Mouse (Mus musculus): Measurements from ENCODE around the gene Tex35. TPM values are rescaled to one million over a fixed set of nuclear protein-coding genes. Genes with fewer than 3 reads are reported as not detected.

Gene Tex35
- polyA plus RNA-seq, 1 experiment from 2014 or later = not detected

DNA sequence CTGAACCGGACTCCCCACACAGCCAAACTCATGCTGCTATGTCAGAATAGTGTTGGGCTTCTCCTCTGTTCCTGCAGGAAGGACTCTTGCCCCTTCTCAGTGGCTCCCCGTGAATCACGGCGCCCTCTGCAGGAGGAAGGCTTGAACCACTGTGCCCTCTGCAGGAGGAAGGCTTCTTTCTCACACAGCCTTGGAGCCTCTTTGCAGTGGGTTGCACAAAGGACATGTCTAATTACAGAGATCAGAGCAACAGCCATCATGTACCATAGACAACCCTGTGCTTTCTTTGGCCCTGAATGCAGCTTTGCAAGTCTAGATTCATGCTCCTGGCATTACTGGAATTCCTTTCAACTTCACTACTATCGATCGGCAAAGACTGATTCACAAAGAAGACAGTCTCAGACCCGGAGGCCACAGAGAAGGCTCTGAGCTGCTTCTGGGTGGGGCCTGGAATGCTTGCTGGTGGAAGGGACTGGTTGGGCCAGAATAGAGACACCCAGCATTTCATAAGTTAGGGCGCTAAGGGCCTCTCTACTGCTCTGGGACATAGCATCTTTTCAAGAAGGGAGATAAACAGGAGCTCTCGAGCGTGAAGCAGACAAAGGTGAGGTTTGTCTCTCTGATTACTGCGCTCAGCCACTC is 29.0 kb downstream of the Tex35 start:
- 56% methylated on average over 11 of the region's 11 CpGs for WGBS
- no peaks in the 10 kb centered on the region for H3K4me1 ChIP-seq (replicated peaks; ENCODE audit: insufficient read depth, low read length)
- H3K4me2 ChIP-seq (ENCODE audit: low read length) = no peak overlapping the region
- H3K27me3 ChIP-seq (ENCODE audit: insufficient read depth, low read length) = no peaks in the 10 kb centered on the region
- TF ChIP-seq CTCF (IDR thresholded peaks at IDR 0.05; ENCODE audit: low read depth) = peak; percentile 84
- ATAC-seq (replicated peaks; ENCODE audit: low FRiP score, low read depth) (no peak), DNase-seq (ENCODE audit: low spot score) (peak; percentile 76)
- H3K9ac ChIP-seq (ENCODE audit: low read depth, low read length) = no peak overlapping the region
- H3K36me3 ChIP-seq (ENCODE audit: insufficient read depth, low read length) = no peaks in the 10 kb centered on the region
- H3K9me3 ChIP-seq (replicated peaks; ENCODE audit: low read length) = no peaks in the 10 kb centered on the region
- H3K4me3 ChIP-seq (replicated peaks; ENCODE audit: low read depth, low read length) = no peak overlapping the region
- no peak overlapping the region for H3K27ac ChIP-seq

DNA sequence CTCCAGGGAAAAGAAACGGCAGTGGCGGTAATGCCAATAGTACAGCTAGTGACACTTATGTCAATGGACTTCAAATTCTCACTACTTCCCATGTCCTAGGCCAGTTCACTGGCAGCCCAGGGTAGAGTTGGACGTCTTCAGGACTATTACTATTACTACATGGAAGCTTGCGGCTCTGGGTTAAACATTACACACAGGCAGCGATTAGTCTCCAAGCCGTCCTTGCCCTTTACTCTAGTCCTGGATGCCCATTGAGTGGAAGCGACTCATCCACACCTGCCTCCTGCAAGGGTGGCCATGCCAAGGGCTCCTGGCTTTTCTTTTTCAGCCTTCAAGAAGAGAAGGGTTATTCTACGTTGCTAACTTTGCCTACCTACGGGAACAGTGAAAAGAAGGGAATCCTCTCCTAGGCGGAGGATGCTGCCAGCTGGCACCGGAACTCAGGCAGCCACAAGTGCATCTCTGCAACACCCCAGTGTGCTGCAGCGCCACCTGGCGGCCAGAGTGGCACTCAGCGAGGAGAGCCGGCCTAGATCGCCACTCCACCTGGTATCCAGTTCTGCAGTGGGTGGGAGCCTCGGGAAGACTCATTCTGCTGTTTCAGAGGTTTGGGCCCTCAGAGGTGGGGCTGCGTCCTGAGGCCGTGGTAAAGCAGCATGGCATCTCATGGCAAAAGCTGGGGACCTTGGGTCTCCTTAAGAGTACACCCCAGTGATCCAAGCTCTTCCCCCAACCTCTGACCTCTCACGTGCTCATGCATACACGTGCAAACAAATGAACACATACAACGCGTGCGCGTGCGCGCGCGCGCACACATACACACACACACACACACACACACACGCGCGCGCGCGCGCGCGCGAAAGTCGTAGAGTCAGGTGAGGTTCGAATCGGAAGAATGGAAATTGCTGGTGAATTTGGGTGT is 31.4 kb downstream of the Tex35 start:
- H3K9me3 ChIP-seq (replicated peaks; ENCODE audit: low read length) = no peaks in the 10 kb centered on the region
- no peaks in the 10 kb centered on the region for H3K27me3 ChIP-seq (ENCODE audit: insufficient read depth, low read length)
- no peaks in the 10 kb centered on the region for H3K36me3 ChIP-seq (ENCODE audit: insufficient read depth, low read length)
- DNase-seq (ENCODE audit: low spot score) = peak; percentile 87
- no peak overlapping the region for H3K4me3 ChIP-seq (replicated peaks; ENCODE audit: low read depth, low read length)
- H3K4me1 ChIP-seq (replicated peaks; ENCODE audit: insufficient read depth, low read length) = no peaks in the 10 kb centered on the region
- H3K4me2 ChIP-seq (ENCODE audit: low read length) = no peak overlapping the region
- peak; percentile 98 for TF ChIP-seq CTCF (IDR thresholded peaks at IDR 0.05; ENCODE audit: low read depth)
- peak; percentile 50; the same call in 1 of the 2 replicates for ATAC-seq (replicated peaks; ENCODE audit: low FRiP score, low read depth)
- no peak overlapping the region for H3K27ac ChIP-seq
- no peak overlapping the region for H3K9ac ChIP-seq (ENCODE audit: low read depth, low read length)
- 57% methylated on average over 43 of the region's 43 CpGs for WGBS

DNA sequence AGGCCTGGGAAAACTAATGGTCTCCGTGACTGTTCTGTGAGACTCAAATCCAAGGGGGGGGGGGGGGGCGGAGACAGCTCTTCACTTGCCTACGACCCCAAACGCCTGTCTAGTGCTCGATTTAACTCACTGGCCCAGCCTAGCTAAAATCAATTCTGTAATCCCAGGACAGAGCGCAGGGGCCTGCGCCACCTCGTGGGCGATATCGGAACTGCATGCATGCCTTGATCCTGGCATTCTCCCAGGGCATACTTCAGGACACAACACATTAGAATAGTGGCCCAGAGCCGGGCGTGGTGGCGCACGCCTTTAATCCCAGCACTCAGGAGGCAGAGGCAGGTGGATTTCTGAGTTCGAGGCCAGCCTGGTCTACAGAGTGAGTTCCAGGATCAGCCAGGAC is 32.2 kb downstream of the Tex35 start:
- no peak overlapping the region for H3K4me3 ChIP-seq (replicated peaks; ENCODE audit: low read depth, low read length)
- 6% methylated on average over 15 of the region's 15 CpGs for WGBS
- no peaks in the 10 kb centered on the region for H3K36me3 ChIP-seq (ENCODE audit: insufficient read depth, low read length)
- no peak overlapping the region for H3K9ac ChIP-seq (ENCODE audit: low read depth, low read length)
- H3K9me3 ChIP-seq (replicated peaks; ENCODE audit: low read length) = no peaks in the 10 kb centered on the region
- H3K4me2 ChIP-seq (ENCODE audit: low read length) = no peak overlapping the region
- DNase-seq (ENCODE audit: low spot score) (peak; percentile 88), ATAC-seq (replicated peaks; ENCODE audit: low FRiP score, low read depth) (peak; percentile 47)
- H3K27me3 ChIP-seq (ENCODE audit: insufficient read depth, low read length) = no peaks in the 10 kb centered on the region
- no peak overlapping the region for H3K27ac ChIP-seq
- H3K4me1 ChIP-seq (replicated peaks; ENCODE audit: insufficient read depth, low read length) = no peaks in the 10 kb centered on the region
- TF ChIP-seq CTCF (IDR thresholded peaks at IDR 0.05; ENCODE audit: low read depth) = peak; percentile 93

DNA sequence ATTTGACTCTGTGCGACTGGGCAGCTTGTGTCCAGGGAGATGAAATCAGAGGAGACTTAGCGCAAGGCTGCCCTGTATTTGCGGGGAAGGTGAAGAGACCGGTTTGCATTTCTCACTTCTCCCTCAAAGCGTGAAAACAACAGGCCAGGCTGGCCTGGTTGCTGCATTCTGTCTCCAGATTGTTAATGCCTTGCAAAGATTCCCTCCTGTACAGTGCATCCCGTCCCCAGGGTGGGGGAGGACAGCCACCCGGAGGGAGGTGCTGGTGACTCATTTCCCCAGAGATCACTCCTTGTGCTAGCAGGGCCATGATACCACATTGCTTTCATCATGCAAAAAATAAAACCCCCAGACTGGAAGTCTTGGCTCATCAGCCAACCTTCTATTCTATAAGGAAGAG is 33.5 kb downstream of the Tex35 start:
- DNase-seq (ENCODE audit: low spot score) (no peak), ATAC-seq (replicated peaks; ENCODE audit: low FRiP score, low read depth) (no peak)
- Histone ChIP-seq H3K9me3 (replicated peaks; ENCODE audit: low read length) (no peaks in the 10 kb centered on the region), H3K4me1 (replicated peaks; ENCODE audit: insufficient read depth, low read length) (no peaks in the 10 kb centered on the region), H3K4me3 (replicated peaks; ENCODE audit: low read depth, low read length) (no peak overlapping the region), H3K27ac (no peak overlapping the region), H3K27me3 (ENCODE audit: insufficient read depth, low read length) (no peaks in the 10 kb centered on the region), H3K9ac (ENCODE audit: low read depth, low read length) (no peak overlapping the region), H3K36me3 (ENCODE audit: insufficient read depth, low read length) (no peaks in the 10 kb centered on the region), H3K4me2 (ENCODE audit: low read length) (no peak overlapping the region)
- 42% methylated on average over 7 of the region's 7 CpGs for WGBS
- no peak for TF ChIP-seq CTCF (IDR thresholded peaks at IDR 0.05; ENCODE audit: low read depth)

DNA sequence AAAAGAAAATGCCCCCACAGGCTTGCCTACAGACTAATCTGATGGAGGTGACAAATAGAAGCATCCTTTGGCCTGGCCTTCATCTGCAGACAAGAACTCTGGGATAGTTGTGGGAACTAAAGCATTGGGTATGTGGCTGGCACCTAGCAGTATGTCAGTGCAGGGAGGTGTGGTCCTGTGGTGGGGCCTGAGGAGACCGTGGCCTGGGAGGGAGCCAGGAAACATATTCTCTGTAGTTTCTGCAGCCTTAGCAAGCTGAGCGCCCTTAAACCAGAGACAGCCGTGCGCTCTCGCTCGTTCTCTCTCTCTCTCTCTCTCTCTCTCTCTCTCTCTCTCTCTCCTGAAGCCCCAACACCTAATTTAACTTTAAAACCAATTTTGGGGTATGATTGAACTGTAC is 34.1 kb downstream of the Tex35 start:
- DNase-seq (ENCODE audit: low spot score) (no peak), ATAC-seq (replicated peaks; ENCODE audit: low FRiP score, low read depth) (no peak)
- H3K4me1 ChIP-seq (replicated peaks; ENCODE audit: insufficient read depth, low read length) = no peaks in the 10 kb centered on the region
- no peak overlapping the region for H3K9ac ChIP-seq (ENCODE audit: low read depth, low read length)
- no peaks in the 10 kb centered on the region for H3K9me3 ChIP-seq (replicated peaks; ENCODE audit: low read length)
- H3K36me3 ChIP-seq (ENCODE audit: insufficient read depth, low read length) = no peaks in the 10 kb centered on the region
- no peaks in the 10 kb centered on the region for H3K27me3 ChIP-seq (ENCODE audit: insufficient read depth, low read length)
- no peak overlapping the region for H3K4me3 ChIP-seq (replicated peaks; ENCODE audit: low read depth, low read length)
- TF ChIP-seq CTCF (IDR thresholded peaks at IDR 0.05; ENCODE audit: low read depth) = no peak
- 87% methylated on average over 6 of the region's 6 CpGs for WGBS
- H3K4me2 ChIP-seq (ENCODE audit: low read length) = no peak overlapping the region
- no peak overlapping the region for H3K27ac ChIP-seq

DNA sequence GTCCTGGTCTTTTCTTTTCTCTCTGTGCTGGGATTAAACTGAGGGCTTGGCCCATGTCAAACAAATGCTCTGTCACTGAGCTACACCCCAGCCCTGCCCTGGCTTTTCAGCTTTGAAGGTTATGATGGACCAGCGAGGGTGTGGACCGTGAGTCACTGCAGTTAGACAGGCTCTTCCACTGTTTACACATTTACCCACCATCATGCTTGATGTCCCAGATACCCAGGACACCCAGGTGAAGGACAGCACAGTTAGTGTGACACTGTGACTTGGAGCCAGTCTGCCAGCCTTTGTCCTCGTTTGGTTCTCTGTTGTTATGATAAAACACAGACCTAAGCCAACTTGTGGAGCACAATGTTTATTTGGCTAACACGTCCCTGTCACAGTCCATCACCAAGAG is 34.9 kb downstream of the Tex35 start:
- no peaks in the 10 kb centered on the region for H3K36me3 ChIP-seq (ENCODE audit: insufficient read depth, low read length)
- H3K4me1 ChIP-seq (replicated peaks; ENCODE audit: insufficient read depth, low read length) = no peaks in the 10 kb centered on the region
- no peak overlapping the region for H3K4me2 ChIP-seq (ENCODE audit: low read length)
- no peak overlapping the region for H3K9ac ChIP-seq (ENCODE audit: low read depth, low read length)
- ATAC-seq (replicated peaks; ENCODE audit: low FRiP score, low read depth) = no peak
- H3K27ac ChIP-seq = no peak overlapping the region
- H3K9me3 ChIP-seq (replicated peaks; ENCODE audit: low read length) = no peaks in the 10 kb centered on the region
- 34% methylated on average over 4 of the region's 4 CpGs for WGBS
- no peak overlapping the region for H3K4me3 ChIP-seq (replicated peaks; ENCODE audit: low read depth, low read length)
- H3K27me3 ChIP-seq (ENCODE audit: insufficient read depth, low read length) = no peaks in the 10 kb centered on the region
- no peak for TF ChIP-seq CTCF (IDR thresholded peaks at IDR 0.05; ENCODE audit: low read depth)
- DNase-seq (ENCODE audit: low spot score) = no peak
